Mouse (Mus musculus): ENCODE results near the gene Sh3rf3.

Gene Sh3rf3

GRCm38 (mm10) chr10:59113386-59113785, 300.2 kb downstream of the Sh3rf3 start:
- DNase-seq: no peak

- DNase-seq: no peak
These were observed 301.6 kb downstream of the Sh3rf3 start for GRCm38 (mm10) chr10:59114535-59115291.

GRCm38 (mm10) chr10:59115691-59116090, 302.5 kb downstream of the Sh3rf3 start:
- no peak for DNase-seq

- no peak for DNase-seq
These were observed 303.2 kb downstream of the Sh3rf3 start for GRCm38 (mm10) chr10:59116331-59116730.

- DNase-seq: no peak
These were observed 304.4 kb downstream of the Sh3rf3 start for GRCm38 (mm10) chr10:59117555-59117954.

- DNase-seq: no peak
These were observed 305.8 kb downstream of the Sh3rf3 start for GRCm38 (mm10) chr10:59119001-59119400.

GRCm38 (mm10) chr10:59119811-59120210, 306.7 kb downstream of the Sh3rf3 start:
- DNase-seq: no peak

- DNase-seq: no peak
These were observed 312.3 kb downstream of the Sh3rf3 start for GRCm38 (mm10) chr10:59125497-59125896.

- DNase-seq: no peak
These were observed 314.5 kb downstream of the Sh3rf3 start for GRCm38 (mm10) chr10:59127637-59128036.

GRCm38 (mm10) chr10:59131926-59132628, 318.9 kb downstream of the Sh3rf3 start:
- DNase-seq: no peak

GRCm38 (mm10) chr10:59133478-59134009, 320.4 kb downstream of the Sh3rf3 start:
- no peak for DNase-seq

- peak in 1 of 2 experiments; percentile 38 for DNase-seq
These were observed 336.8 kb downstream of the Sh3rf3 start for GRCm38 (mm10) chr10:59149956-59150383.

- no peak for DNase-seq
These were observed 337.9 kb downstream of the Sh3rf3 start for GRCm38 (mm10) chr10:59150938-59151657.

GRCm38 (mm10) chr10:59152544-59153081, 339.5 kb downstream of the Sh3rf3 start:
- DNase-seq: no peak

GRCm38 (mm10) chr10:59158627-59159026, 345.5 kb downstream of the Sh3rf3 start:
- no peak for DNase-seq

- DNase-seq: no peak
These were observed 349.2 kb downstream of the Sh3rf3 start for GRCm38 (mm10) chr10:59162185-59162897.

GRCm38 (mm10) chr10:59166104-59166944, 353.2 kb downstream of the Sh3rf3 start:
- DNase-seq: peak; percentile 26 to 44

- no peak for DNase-seq
These were observed 357.9 kb downstream of the Sh3rf3 start for GRCm38 (mm10) chr10:59171042-59171441.

- no peak for DNase-seq
These were observed 359.4 kb downstream of the Sh3rf3 start for GRCm38 (mm10) chr10:59172539-59172938.

GRCm38 (mm10) chr10:59179620-59180019, 366.5 kb downstream of the Sh3rf3 start:
- no peak for DNase-seq

GRCm38 (mm10) chr10:59182306-59182705, 369.1 kb downstream of the Sh3rf3 start:
- no peak for DNase-seq
